Mouse (Mus musculus): ENCODE data around the gene Zfhx3. TPM values are rescaled to one million over a fixed set of nuclear protein-coding genes. Genes with fewer than 3 reads are reported as not detected.

The Zfhx3 gene
- polyA plus RNA-seq, 1 experiment from 2014 or later, result 4.4 TPM

DNA sequence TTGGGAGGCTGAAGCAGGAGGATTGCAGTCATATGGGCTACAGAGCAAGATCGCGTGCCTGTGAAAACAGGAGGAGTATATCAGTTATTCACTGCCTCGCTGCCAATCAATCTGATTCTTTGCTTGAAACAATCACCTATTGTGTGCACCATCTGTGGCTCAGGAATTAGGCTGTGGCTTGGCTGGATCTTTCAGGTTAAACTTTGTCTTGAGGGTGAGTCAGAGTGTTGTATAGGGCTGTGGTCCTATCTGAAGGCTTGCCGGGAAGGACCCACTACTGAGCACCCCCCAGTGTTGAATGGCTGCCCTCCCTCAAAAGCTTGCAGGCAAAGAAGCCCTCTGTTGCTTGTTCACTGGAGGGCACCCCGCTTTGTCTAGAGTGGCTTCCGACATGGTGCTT is 812.1 kb downstream of the Zfhx3 start:
- Histone ChIP-seq H3K4me1 (replicated peaks) (peaks cover 17% of the 10 kb centered on the region), H3K4me2 (no peak overlapping the region), H3K9me3 (replicated peaks) (no peaks in the 10 kb centered on the region), H3K4me3 (no peak overlapping the region), H3K27me3 (no peaks in the 10 kb centered on the region), H3K27ac (no peak overlapping the region), H3K36me3 (no peaks in the 10 kb centered on the region), H3K9ac (no peak overlapping the region)
- 80% methylated on average over 6 of the region's 6 CpGs for WGBS
- no peak for ATAC-seq (replicated peaks; ENCODE audit: insufficient number of reproducible peaks, insufficient read depth, low FRiP score, low read depth)

DNA sequence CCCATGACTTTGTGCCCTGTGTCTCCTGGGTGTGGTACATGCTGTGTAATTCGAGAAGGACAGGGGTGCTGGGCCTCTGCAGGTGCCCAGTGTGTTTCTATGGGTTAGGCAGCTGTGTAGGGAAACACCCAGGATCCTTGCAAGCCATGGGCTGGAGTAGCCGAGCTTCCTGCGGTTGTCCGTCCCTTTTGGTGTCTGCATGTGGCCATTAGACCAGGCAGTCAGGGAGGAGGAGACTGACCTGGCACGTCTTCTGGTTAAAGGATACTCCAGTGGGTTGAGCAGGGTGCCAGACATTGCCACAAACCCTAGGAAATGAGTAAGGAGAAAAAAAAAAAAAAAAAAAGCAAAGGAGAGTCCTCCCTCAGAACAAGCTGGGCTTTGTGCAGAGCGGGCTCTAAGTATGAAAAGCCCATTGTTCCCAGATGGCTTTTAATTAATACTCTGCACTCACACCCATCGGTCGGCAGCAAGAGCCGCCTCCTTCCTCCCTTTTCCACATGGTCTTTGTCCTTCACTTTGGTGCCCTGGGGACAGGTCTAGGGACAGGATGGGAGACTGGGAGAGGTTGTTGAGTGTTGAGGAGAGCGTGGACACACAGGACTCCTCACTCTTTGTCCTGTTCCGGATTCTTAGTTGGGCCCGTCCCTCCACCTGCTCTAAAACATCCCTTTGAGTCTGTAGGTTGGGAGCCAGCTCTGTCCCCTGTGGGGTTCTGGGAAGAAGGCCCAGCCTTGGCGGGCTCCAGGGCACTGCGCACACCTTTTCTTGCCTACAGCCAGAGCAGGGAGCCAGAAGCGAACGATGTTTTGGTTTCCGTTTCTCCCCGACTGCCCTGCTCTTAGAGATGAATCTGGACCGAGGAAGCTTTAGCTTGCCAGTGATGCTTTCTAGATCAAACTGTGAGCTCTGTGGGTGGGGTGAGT is 813.2 kb downstream of the Zfhx3 start:
- WGBS, result 65% methylated on average over 19 of the region's 19 CpGs
- Histone ChIP-seq H3K9ac (no peak overlapping the region), H3K4me2 (0 out of 2 replicates have a peak overlapping the region, but pooled peaks have one; percentile 5), H3K4me3 (no peak overlapping the region), H3K9me3 (replicated peaks) (no peaks in the 10 kb centered on the region), H3K27ac (0 out of 2 replicates have a peak overlapping the region, but pooled peaks have one; percentile 0), H3K36me3 (no peaks in the 10 kb centered on the region), H3K27me3 (no peaks in the 10 kb centered on the region), H3K4me1 (replicated peaks) (peaks cover 16% of the 10 kb centered on the region)
- 0 out of 2 replicates have a peak, but pooled peaks have one; percentile 11 for ATAC-seq (replicated peaks; ENCODE audit: insufficient number of reproducible peaks, insufficient read depth, low FRiP score, low read depth)

DNA sequence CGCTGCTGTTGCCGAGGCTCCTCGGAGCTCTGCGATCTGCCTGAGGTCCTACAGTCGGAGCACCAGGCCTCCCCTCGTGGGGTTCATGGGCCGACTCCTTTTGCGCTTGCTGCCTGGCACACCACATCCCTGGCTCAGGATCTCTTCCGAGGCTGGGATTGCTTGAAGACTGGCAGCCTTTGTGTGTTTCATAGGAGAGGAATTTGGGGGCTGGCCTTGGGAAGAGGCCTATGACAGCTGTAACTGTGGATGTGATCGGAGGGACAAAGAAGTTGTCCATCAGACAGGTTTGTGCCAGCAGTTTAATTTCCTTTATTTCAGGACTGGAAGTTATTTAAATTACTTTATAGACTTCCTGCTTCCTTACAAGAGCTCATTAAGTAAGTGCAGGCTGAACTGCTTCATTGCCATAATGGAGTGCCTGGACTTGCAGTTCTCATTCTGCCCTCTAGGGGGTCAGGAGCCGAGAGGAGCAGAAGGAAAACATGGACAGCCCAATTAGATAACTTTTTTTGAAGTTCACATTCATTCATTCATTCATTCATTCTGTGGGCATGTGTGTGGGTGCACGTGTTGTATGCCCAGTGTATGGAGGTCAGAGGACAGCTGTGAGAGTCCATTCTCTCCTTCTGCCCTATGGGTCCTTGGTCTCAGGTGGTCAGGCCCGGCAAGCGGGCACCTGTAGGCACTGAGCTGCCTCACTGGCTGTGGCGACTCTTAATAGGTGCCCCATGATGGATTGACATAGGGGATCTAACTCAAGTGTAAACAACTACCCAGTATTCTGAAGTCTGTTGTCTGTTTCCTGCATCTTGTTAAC is 817.3 kb downstream of the Zfhx3 start:
- Histone ChIP-seq H3K27ac (peak overlapping the region; percentile 41; the same call in 1 of the 2 replicates), H3K36me3 (no peaks in the 10 kb centered on the region), H3K9me3 (replicated peaks) (no peaks in the 10 kb centered on the region), H3K27me3 (no peaks in the 10 kb centered on the region), H3K4me2 (no peak overlapping the region), H3K9ac (no peak overlapping the region), H3K4me1 (replicated peaks) (peaks cover 35% of the 10 kb centered on the region), H3K4me3 (no peak overlapping the region)
- no peak for ATAC-seq (replicated peaks; ENCODE audit: insufficient number of reproducible peaks, insufficient read depth, low FRiP score, low read depth)
- 64% methylated on average over 15 of the region's 15 CpGs for WGBS

DNA sequence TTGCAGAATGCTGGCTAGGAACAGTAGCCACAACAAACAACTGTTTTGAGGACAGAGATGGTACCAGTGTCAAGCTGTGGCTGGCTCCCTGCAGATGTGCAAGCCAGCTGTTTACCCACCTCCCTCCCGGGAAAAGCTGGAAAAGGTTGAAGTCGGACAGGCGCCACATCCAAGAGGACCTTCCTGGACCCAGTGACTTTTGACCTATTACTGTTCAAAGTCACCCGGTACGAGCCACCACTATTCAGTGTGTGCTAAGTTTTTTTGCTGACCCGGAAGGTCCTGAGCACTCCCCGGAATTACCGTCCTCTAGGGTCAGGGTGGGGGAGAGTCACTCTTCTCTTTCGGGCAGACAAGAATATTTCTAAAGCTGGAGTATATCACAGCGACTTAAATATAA is 818.3 kb downstream of the Zfhx3 start:
- no peaks in the 10 kb centered on the region for H3K27me3 ChIP-seq
- H3K4me1 ChIP-seq (replicated peaks), result peaks cover 35% of the 10 kb centered on the region
- no peaks in the 10 kb centered on the region for H3K9me3 ChIP-seq (replicated peaks)
- no peak for ATAC-seq (replicated peaks; ENCODE audit: insufficient number of reproducible peaks, insufficient read depth, low FRiP score, low read depth)
- no peak overlapping the region for H3K27ac ChIP-seq
- H3K4me2 ChIP-seq, result no peak overlapping the region
- H3K9ac ChIP-seq, result no peak overlapping the region
- H3K4me3 ChIP-seq, result no peak overlapping the region
- no peaks in the 10 kb centered on the region for H3K36me3 ChIP-seq
- WGBS, result 77% methylated on average over 10 of the region's 10 CpGs

DNA sequence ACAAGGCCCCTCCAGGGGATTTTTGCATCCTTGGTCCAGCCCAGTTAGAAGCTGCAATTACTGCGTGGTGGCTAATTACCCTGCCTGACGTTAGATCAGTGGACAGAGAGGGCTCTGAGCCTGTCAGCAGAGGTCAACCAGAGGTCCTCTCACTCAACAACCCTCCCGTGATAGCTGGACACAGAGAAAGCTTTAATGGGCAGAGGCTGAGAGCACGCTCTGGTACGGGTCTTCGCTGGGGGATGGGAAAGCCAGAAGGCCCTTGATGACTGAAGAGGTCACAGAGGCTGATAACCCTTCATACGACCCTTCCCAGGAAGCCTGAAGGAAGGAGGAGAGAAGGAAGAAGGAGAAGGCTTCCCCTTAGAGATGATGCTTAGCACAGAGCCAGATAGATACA is 820.1 kb downstream of the Zfhx3 start:
- WGBS, result 23% methylated on average over 7 of the region's 7 CpGs
- H3K36me3 ChIP-seq, result no peaks in the 10 kb centered on the region
- H3K9ac ChIP-seq, result no peak overlapping the region
- H3K27ac ChIP-seq, result no peak overlapping the region
- no peak overlapping the region for H3K4me3 ChIP-seq
- no peak for ATAC-seq (replicated peaks; ENCODE audit: insufficient number of reproducible peaks, insufficient read depth, low FRiP score, low read depth)
- no peaks in the 10 kb centered on the region for H3K9me3 ChIP-seq (replicated peaks)
- H3K4me2 ChIP-seq, result no peak overlapping the region
- peaks cover 31% of the 10 kb centered on the region for H3K4me1 ChIP-seq (replicated peaks)
- H3K27me3 ChIP-seq, result no peaks in the 10 kb centered on the region

DNA sequence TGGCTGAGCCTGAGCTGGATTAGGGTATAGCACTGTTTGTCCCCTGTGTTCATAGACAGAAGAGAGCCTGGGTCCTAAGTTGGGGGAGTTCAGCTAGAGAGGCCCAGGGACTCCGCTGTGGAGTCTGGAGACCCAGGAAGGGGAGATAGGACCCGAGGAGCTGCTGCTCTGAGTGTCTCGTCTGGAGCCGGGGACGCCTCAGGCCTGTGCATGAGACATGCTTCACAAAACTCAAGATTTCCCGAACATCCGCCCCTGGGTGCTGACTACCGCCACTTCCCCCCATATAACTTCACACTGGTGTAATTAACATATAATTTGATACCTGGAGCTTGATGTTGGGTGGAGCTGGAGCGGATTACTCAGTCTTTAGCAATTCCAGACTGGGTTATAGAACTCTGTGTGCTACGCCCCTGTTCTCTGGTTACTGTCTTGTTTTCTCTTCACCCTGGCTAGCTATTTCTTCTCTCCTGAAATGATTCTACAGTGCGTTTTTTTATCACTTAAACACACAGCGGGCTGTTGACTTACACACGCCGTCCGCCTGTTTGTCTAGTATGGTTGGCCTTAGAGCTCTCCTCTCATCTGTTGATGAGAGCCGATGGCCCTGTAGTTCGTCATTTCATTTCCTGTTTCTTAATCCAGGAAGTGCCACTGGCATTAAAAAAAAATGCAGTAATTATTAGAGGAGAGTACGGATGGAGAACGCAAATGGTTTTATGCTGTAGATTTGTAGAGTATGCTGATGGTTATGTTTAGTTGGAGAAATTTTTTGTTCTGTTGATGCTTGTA is 822.2 kb downstream of the Zfhx3 start:
- Histone ChIP-seq H3K36me3 (no peaks in the 10 kb centered on the region), H3K27ac (peak overlapping the region; percentile 7; the same call in 1 of the 2 replicates), H3K4me1 (replicated peaks) (peaks cover 29% of the 10 kb centered on the region), H3K4me2 (no peak overlapping the region), H3K27me3 (no peaks in the 10 kb centered on the region), H3K4me3 (no peak overlapping the region), H3K9ac (no peak overlapping the region), H3K9me3 (replicated peaks) (no peaks in the 10 kb centered on the region)
- ATAC-seq (replicated peaks; ENCODE audit: insufficient number of reproducible peaks, insufficient read depth, low FRiP score, low read depth), result no peak; the same call in 1 of the 2 replicates
- 61% methylated on average over 19 of the region's 19 CpGs for WGBS

DNA sequence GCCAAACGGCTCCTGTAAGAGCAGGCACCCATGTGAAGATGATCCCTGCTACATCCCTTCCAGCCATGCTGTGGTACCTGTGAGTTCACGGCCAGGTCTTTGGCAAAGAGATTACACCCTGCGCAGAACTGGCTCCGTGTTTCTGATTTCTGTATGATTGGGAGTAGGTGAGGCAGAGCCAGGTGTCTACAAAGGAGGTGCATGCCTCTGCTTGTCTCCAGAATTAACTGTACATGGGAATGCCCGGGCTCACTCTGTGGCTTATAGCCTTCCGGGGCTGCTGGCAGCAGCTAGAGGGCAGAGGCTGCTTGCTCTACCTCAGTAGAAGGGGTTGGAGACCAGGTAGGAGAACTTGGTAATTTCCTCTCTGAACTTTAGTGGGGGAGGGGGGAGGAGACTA is 823.7 kb downstream of the Zfhx3 start:
- H3K4me2 ChIP-seq, result no peak overlapping the region
- peaks cover 28% of the 10 kb centered on the region for H3K4me1 ChIP-seq (replicated peaks)
- 71% methylated on average over 6 of the region's 6 CpGs for WGBS
- no peaks in the 10 kb centered on the region for H3K9me3 ChIP-seq (replicated peaks)
- no peak for ATAC-seq (replicated peaks; ENCODE audit: insufficient number of reproducible peaks, insufficient read depth, low FRiP score, low read depth)
- H3K9ac ChIP-seq, result no peak overlapping the region
- H3K27ac ChIP-seq, result no peak overlapping the region
- no peaks in the 10 kb centered on the region for H3K27me3 ChIP-seq
- H3K4me3 ChIP-seq, result no peak overlapping the region
- no peaks in the 10 kb centered on the region for H3K36me3 ChIP-seq

DNA sequence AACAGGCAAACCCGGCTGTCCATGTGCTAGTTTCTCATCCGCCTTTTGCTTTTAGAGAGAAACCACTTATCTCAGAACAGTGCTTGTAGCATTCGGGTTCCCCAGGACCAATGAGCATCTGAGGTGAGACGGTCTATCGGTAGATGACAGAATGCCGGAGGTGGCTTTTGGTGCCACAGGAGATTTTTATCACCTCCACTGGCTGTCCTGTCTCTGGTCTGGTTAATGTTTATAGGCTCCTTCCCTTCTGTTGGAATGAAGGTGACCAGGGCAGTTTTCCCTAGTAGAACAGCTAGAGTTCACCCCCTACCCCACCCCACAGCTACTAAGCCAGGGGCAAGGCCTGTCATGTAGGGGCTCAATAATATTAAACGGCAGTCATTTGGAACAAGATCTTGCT is 825.6 kb downstream of the Zfhx3 start:
- H3K27ac ChIP-seq, result no peak overlapping the region
- WGBS, result 60% methylated on average over 7 of the region's 7 CpGs
- H3K4me3 ChIP-seq, result no peak overlapping the region
- H3K4me2 ChIP-seq, result no peak overlapping the region
- H3K27me3 ChIP-seq, result no peaks in the 10 kb centered on the region
- H3K36me3 ChIP-seq, result no peaks in the 10 kb centered on the region
- H3K9me3 ChIP-seq (replicated peaks), result no peaks in the 10 kb centered on the region
- H3K9ac ChIP-seq, result no peak overlapping the region
- no peak for ATAC-seq (replicated peaks; ENCODE audit: insufficient number of reproducible peaks, insufficient read depth, low FRiP score, low read depth)
- H3K4me1 ChIP-seq (replicated peaks), result peaks cover 19% of the 10 kb centered on the region

DNA sequence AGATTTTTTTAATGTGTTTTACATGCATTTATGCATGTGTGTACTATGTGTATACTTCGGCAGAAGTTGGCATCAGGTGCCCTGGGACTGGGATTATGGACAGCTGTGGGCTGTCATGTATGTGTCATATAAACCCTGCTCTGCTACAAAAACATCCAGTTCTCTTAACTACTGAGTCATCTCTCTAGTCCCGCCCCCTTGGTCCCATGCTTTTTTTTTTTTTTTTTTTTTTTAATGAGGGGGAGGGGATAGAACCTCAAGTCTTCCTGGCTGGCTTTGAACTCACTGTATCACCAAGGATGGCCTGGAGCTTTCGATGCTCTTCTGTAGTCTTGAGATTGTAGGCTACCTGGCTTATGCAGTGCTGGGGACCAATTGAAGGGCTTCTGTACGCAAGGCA is 827.9 kb downstream of the Zfhx3 start:
- Histone ChIP-seq H3K36me3 (no peaks in the 10 kb centered on the region), H3K9ac (no peak overlapping the region), H3K9me3 (replicated peaks) (no peaks in the 10 kb centered on the region), H3K4me2 (no peak overlapping the region), H3K27me3 (no peaks in the 10 kb centered on the region), H3K27ac (no peak overlapping the region), H3K4me1 (replicated peaks) (peaks cover 4% of the 10 kb centered on the region), H3K4me3 (no peak overlapping the region)
- ATAC-seq (replicated peaks; ENCODE audit: insufficient number of reproducible peaks, insufficient read depth, low FRiP score, low read depth), result no peak
- 88% methylated on average over 4 of the region's 4 CpGs for WGBS

DNA sequence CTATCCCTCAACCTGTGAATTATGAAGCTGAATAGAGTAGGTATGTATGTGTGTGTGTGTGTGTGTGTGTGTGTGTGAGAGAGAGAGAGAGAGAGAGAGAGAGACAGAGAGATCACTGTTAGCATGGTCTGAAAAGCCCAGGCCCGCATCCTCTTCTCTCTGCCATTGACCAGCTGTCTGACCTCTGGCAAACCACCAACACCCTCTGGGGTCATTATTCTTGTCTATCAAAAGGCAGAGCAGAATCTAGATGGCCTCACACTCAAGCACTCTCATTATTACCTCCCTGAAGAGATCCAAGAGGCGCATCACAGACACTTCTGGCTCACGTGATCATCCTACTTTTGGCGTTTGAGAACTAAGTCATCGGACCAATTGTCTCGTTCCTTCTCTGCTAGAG is 831.0 kb downstream of the Zfhx3 start:
- no peak overlapping the region for H3K9ac ChIP-seq
- H3K4me1 ChIP-seq (replicated peaks), result peaks cover 8% of the 10 kb centered on the region
- no peak overlapping the region for H3K4me3 ChIP-seq
- no peak overlapping the region for H3K27ac ChIP-seq
- 78% methylated on average over 6 of the region's 6 CpGs for WGBS
- ATAC-seq (replicated peaks; ENCODE audit: insufficient number of reproducible peaks, insufficient read depth, low FRiP score, low read depth), result no peak
- no peak overlapping the region for H3K4me2 ChIP-seq
- no peaks in the 10 kb centered on the region for H3K27me3 ChIP-seq
- no peaks in the 10 kb centered on the region for H3K9me3 ChIP-seq (replicated peaks)
- no peaks in the 10 kb centered on the region for H3K36me3 ChIP-seq

DNA sequence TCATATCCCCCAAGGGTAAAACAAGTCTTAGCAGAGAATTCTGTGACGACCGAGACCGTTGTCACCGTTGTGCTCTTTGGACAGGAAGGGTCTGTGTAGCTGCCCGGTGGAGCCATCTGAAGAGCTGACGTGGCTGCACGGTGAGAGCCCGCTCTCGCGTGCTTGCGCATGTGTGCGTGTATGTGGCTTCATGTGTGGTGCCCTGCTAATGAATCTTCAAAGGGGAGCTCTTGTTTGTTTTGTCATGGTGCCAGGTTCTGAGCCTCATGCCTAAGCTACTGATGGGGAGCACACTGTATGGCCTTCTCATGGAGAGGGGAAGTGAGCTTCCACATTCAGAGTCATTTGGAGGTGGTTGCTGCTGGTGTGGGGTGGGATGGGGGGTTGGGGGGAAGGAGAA is 835.6 kb downstream of the Zfhx3 start:
- H3K4me3 ChIP-seq, result no peak overlapping the region
- H3K27me3 ChIP-seq, result no peaks in the 10 kb centered on the region
- H3K4me2 ChIP-seq, result no peak overlapping the region
- no peaks in the 10 kb centered on the region for H3K9me3 ChIP-seq (replicated peaks)
- H3K36me3 ChIP-seq, result no peaks in the 10 kb centered on the region
- H3K9ac ChIP-seq, result no peak overlapping the region
- 81% methylated on average over 12 of the region's 12 CpGs for WGBS
- ATAC-seq (replicated peaks; ENCODE audit: insufficient number of reproducible peaks, insufficient read depth, low FRiP score, low read depth), result no peak
- H3K4me1 ChIP-seq (replicated peaks), result peaks cover 17% of the 10 kb centered on the region
- no peak overlapping the region for H3K27ac ChIP-seq

Data from heart, embryonic 15.5 days (tissue).